Mouse (Mus musculus) Patski (cell line): ENCODE measurements around the gene Dpm1. TPM values are rescaled to one million over a fixed set of nuclear protein-coding genes. Genes with fewer than 3 reads are reported as not detected.

Experiments used
- ATAC-seq: fragments of 100-300 bp; one replicate; pipeline ENCODE4 v1.8.0; 2021
- CTCF ChIA-PET: fragments of 350-600 bp; sonication (Branson Sonifier 250); formaldehyde crosslinking; loops from one replicate; lab custom pipeline; 2022; ENCODE audit warnings: inconsistent platforms; lab: Charles Lee
- POLR2A ChIA-PET: fragments of 350-600 bp; sonication (Branson Sonifier 250); formaldehyde crosslinking; loops from one replicate; lab custom pipeline; 2022; ENCODE audit warnings: antibody characterized with exemption, inconsistent platforms; lab: Charles Lee
- DNase-seq: peaks from one replicate; pipeline ENCODE4 v3.0.0-alpha.2; 2011; ENCODE audit warnings: low read depth, low spot score
- H3K27me3 ChIP-seq: fragments of 371-371 bp; one replicate; pipeline ENCODE4 v1.5.1; 2021
- CTCF ChIP-seq: fragments of 100-300 bp; IDR thresholded peaks from one replicate; pipeline ENCODE4 v1.5.1; 2021
- in situ Hi-C: fragments of 300-500 bp; cut with MboI; formaldehyde crosslinking; loops from 3 replicates; pipeline ENCODE4 v1.11.1; 2018; ENCODE audit warnings: low pct_unique_long_range_greater_than_20kb, mixed read lengths
- polyA plus RNA-seq: library from polyadenylated mRNA; unstranded; gene quantifications from one replicate; pipeline ENCODE4 v1.2.3, GENCODE M21; 2021

The Dpm1 gene
- polyA plus RNA-seq, 1 experiment from 2014 or later, result 15.8 TPM

DNA sequence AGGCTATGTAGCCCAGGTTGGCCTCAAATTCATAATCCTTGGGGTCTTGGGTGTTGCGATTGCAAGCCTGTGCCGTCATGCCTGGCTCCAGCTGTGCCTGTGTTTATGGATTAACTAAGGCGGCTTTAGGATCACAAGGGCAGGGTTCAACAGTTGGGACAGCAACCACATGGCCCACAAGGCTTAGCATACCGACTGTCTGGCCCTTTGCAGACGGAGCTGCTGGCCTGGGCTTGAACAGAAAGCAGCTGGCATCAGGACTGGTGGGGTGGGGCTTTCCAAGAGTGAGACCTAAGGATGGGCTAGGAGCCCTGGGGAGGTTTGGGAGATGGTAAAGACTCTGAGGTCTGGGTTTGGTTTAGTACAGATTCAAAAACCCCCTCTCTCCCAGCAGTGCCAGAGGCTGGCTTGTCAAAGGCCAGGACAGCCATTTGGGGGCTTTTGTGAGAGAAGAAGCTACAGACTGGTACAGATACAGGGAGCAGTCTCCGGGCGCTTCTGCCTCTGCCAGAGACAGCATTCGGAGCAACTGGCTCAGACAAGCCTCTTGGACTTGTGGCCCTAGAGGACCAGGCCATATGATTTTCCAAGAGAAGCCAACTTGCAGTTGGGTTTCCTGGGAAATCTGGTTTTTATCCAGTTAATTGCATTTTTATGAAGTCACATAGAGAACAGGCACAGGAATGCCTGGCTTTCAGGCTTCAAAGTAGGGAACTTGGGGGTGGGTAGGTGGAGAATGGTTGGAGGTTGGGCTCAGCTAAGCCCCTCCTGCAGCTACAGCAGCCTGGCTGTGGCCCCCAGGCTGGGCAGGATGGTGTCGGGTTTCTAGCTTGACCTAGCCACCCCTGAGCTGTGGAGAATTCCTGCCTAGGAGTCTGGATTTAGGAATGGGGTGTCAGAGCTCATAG is 61.2 kb downstream of the Dpm1 start:
- H3K27me3 ChIP-seq, result no peaks in the 10 kb centered on the region
- no peak for TF ChIP-seq CTCF
- ChIA-PET POLR2A (no interaction called here), CTCF (no interaction called here)
- DNase-seq (no peak), ATAC-seq (no peak)
- in situ Hi-C loops, result no loop called here

DNA sequence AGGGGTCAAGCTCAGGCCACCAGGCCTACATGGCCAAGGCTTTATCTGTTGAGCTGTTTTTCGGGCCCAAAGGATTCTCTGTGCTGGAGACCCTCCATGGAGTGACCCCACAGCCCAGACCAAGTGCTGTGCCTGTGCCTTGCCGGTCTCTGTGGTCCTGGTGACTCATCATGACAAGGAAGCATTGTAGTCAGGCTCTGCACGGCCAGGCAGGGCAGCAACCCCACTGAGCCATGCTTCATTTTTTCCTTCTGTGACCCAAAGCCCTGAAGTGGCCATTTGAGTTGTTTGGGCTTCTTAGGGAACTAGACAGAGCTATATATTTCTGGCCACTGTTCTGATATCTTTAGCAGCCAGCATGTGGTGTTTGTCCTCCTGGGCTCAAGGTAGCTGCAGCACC is 62.6 kb downstream of the Dpm1 start:
- ChIA-PET POLR2A (interaction anchor here (0.7 kb wide), 1 partner anchor 153 kb away, joined by 3 read pairs; no protein-coding TSS in a partner anchor), CTCF (no interaction called here)
- no peak for ATAC-seq
- no peak for TF ChIP-seq CTCF
- no peak for DNase-seq
- in situ Hi-C loops, result no loop called here
- no peaks in the 10 kb centered on the region for H3K27me3 ChIP-seq

DNA sequence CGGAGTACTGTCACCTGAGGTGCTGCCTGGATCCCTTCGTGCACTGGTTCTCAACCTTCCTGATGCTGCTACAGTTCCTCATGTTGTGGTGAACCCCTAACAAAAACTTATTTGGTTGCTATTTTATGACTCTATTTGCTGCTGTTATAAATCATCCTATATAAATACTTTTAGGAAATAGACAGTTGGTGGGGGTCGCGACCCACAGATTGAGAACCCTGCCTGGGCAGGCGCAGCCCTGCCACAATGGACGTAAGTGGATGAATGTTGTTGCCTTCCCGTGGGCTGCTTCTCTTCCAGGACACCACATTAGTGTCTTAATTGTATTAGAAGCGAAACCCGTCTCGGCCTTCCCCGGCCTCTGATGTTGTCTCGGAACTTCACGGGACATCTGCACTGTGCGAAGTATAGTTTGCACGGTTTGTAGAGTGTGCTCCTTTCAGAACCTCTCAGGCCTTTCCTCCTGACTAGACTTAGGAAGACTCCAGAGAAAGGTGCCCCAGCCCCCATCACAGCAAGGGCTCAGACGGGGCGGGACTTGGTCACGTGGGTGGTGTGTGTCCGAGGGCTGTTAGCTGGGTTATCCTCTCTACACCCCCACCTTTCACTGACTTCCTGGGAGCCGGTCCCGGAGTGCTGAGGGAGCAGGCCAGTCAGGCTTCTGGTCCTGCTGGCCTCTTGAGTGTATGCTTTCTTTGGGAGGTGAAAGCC is 63.5 kb downstream of the Dpm1 start:
- in situ Hi-C loops, result no loop called here

DNA sequence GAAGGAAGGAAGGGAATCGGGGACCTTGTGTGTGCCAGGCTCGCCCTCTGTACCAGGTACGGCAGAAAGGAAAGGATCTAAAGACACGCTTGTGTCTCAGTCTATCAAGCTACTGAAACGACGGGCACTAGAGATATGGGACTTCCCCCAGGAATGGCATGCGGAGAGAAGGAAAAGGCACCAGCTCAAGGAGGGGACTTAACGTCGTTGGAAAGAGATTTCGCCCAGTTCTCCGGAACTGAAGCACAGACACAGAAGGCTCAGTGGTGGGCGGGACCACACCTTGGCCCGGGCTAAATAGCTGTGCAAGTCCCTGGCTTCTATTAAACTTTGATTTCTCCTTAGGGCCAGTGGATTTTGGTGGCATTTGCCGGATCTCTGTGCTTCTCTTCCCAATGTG is 68.4 kb downstream of the Dpm1 start:
- ATAC-seq, result no peak
- no peaks in the 10 kb centered on the region for H3K27me3 ChIP-seq
- CTCF ChIA-PET, result no interaction called here
- DNase-seq, result no peak
- TF ChIP-seq CTCF, result no peak
- POLR2A ChIA-PET, result no interaction called here
- in situ Hi-C loops, result no loop called here

More for the DNA sequence above, 63.5 kb downstream of the Dpm1 start:
- TF ChIP-seq CTCF, result no peak
- ATAC-seq (no peak), DNase-seq (no peak)
- H3K27me3 ChIP-seq, result no peaks in the 10 kb centered on the region
- ChIA-PET POLR2A (no interaction called here), CTCF (no interaction called here)

DNA sequence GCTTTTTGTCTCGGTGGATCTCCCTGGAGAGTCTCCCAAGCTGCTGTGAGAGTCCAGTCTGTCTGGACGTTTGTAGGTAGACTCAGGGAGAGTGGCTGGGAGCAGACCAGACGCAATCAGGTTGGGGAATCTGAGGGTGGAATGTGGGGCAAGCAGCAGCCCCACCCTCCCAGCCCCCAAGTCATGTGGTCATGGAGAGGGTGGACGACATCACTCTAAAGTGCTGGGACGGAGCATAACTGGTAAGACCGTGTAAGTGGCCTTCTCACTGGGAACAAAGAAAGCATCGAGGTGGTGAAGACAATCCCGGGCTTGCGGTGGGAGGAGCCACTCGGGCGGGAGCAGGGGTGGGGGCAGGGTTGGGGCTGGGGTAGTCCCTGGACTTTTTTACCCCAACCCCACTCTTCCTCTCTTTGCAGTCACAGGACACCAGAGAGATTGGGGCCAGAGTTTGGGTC is 68.8 kb downstream of the Dpm1 start:
- H3K27me3 ChIP-seq, result no peaks in the 10 kb centered on the region
- in situ Hi-C loops, result no loop called here
- ATAC-seq (no peak), DNase-seq (no peak)
- no peak for TF ChIP-seq CTCF
- CTCF ChIA-PET, result no interaction called here
- POLR2A ChIA-PET, result no interaction called here

DNA sequence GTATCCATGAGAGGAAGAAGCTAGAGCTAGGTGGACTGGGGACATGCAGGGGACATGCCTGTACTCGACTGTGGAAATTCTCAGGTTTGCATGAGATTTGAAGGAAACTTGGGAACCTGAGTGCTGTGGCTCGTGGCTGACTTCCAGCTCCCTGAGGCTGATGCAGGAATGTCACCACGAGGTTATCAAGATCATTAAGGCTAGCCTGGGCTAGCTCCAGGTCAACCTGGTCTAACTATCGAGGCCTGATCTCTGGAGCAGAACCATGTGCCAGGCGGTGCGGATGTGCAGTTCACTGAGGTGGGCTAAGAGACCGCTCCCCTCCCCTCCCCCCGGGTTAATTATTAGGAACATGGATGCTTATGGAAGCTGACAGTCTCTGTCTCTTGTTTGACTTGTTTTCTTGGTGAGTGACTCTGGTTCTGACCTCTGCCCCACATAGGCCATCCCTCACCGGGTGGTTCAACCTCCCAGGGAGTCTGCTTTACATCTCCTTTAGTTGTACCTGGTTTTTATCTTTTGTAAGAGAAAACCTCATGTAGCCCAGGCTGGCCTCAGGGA is 69.9 kb downstream of the Dpm1 start:
- in situ Hi-C loops, result no loop called here
- DNase-seq (no peak), ATAC-seq (no peak)
- H3K27me3 ChIP-seq, result no peaks in the 10 kb centered on the region
- POLR2A ChIA-PET, result no interaction called here
- no peak for TF ChIP-seq CTCF
- CTCF ChIA-PET, result interaction anchor here (1.2 to 1.4 kb wide), 2 partner anchors 28 to 44 kb away, joined by 3 read pairs; no protein-coding TSS in a partner anchor

Other genes starting within 250 kb of the Dpm1 start
- 0.39 TPM for gene Ripor3, start 220.0 kb downstream of the Dpm1 start, polyA plus RNA-seq
- 40.3 TPM for gene Pard6b, start 149.6 kb downstream of the Dpm1 start, polyA plus RNA-seq
- gene Adnp, start 23.5 kb downstream of the Dpm1 start, polyA plus RNA-seq, result 18.6 TPM
- gene Gm20716, start 227 bp downstream of the Dpm1 start, polyA plus RNA-seq, result 70.8 TPM
- 10.3 TPM for gene Mocs3, start within 50 bp of the Dpm1 start, polyA plus RNA-seq
- gene Kcng1, start 51.1 kb upstream of the Dpm1 start, polyA plus RNA-seq, result not detected